Mouse (Mus musculus): ENCODE results near the gene Psmb1. TPM values are rescaled to one million over a fixed set of nuclear protein-coding genes. Genes with fewer than 3 reads are reported as not detected.
"Not testable (repeated sequence)": the region's sequence is repeated elsewhere in the genome, so short reads cannot be mapped to it uniquely, and the experiment has no call there.

Gene Psmb1
- polyA plus RNA-seq (2012; rRNA removed), result 139 and 164 TPM in 2 replicates

DNA sequence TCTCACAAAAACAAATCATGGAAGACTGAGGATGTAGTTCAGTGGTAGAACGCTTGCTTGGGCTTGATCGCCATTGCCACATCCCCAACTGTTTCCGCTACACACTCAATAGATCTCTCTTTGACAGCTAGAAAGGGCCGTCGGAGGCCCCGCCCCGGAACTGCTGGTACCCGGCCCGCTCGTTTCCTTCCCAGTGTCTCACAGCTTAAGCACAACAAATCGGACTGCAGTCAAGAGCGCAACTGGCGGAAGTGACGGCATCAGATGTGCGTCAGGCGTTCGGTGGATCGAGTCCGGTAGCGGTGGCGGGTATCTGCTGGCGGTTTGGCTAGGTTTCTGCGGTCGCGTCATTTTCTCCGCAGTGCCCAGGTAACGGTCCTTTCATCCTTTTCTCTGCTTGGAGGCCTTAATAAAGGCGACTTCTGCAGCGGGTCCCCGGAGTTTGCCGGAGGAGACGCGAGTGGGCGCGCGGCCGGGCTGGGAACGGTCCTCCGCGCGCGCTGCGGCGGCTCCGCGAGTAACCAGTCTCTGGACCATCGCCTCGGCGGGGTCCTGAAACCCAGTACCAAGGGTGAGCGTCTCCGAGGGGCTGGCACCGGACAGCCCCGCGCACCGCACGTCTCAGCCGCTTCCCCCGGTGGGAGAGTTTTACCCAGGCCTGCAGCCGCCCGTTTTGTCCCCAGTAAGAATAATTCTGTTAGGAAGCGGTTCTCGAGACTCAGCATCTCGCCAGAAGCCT lies at the start of gene Psmb1, which contains the start of gene Tbp:
Psmb1 (minus strand) TSS at position 96 of the 739 bp plus-strand sequence.
Tbp (plus strand) TSS at position 233 of the 739 bp plus-strand sequence.
- peaks cover 2% of the 10 kb centered on the region; the same call in 1 of the 2 replicates for H3K4me1 ChIP-seq (replicated peaks; ENCODE audit: control insufficient read depth, insufficient read depth, low read length)
- peaks cover 17% of the 10 kb centered on the region for H3K36me3 ChIP-seq (ENCODE audit: control insufficient read depth, insufficient read depth, low read length)
- peak within 1 kb of the TSS; percentile 73 for H3K27ac ChIP-seq (ENCODE audit: control insufficient read depth, insufficient read depth, low read length)
- WGBS, result under 1% methylated on average over 63 of the region's 63 CpGs
- peak within 1 kb of the TSS; percentile 78 for H3K4me3 ChIP-seq (ENCODE audit: control insufficient read depth, insufficient read depth, low read length)
- TF ChIP-seq POLR2A (IDR thresholded peaks at IDR 0.05; ENCODE audit: control insufficient read depth, extremely low read depth, insufficient read depth, low read length, poor library complexity) (peak; percentile 67; the same call in 1 of the 2 replicates), CTCF (IDR thresholded peaks at IDR 0.05; ENCODE audit: borderline replicate concordance, control insufficient read depth, extremely low read depth, insufficient read depth, low read length, poor library complexity) (no peak; the same call in 1 of the 2 replicates)
- DNase-seq, result peak; percentile 96
- H3K27me3 ChIP-seq (ENCODE audit: control insufficient read depth, insufficient read depth, low read length), result no peaks in the 10 kb centered on the region

- TF ChIP-seq POLR2A (IDR thresholded peaks at IDR 0.05; ENCODE audit: control insufficient read depth, extremely low read depth, insufficient read depth, low read length, poor library complexity) (no peak), CTCF (IDR thresholded peaks at IDR 0.05; ENCODE audit: borderline replicate concordance, control insufficient read depth, extremely low read depth, insufficient read depth, low read length, poor library complexity) (no peak)
- Histone ChIP-seq H3K36me3 (ENCODE audit: control insufficient read depth, insufficient read depth, low read length) (no peaks in the 10 kb centered on the region), H3K4me3 (ENCODE audit: control insufficient read depth, insufficient read depth, low read length) (no peak overlapping the region), H3K27ac (ENCODE audit: control insufficient read depth, insufficient read depth, low read length) (no peak overlapping the region), H3K4me1 (replicated peaks; ENCODE audit: control insufficient read depth, insufficient read depth, low read length) (no peaks in the 10 kb centered on the region), H3K27me3 (ENCODE audit: control insufficient read depth, insufficient read depth, low read length) (no peaks in the 10 kb centered on the region)
- whole genome bisulfite sequencing, result 90% methylated on average over 4 of the region's 4 CpGs
- no peak for DNase-seq
Measured at GRCm38 (mm10) chr17:15546440-15546839, 46.9 kb upstream of the Psmb1 start.

GRCm38 (mm10) chr17:15543868-15544267 lies 44.3 kb upstream of the Psmb1 start:
- 77% methylated on average over 4 of the region's 4 CpGs for WGBS
- H3K36me3 ChIP-seq (ENCODE audit: control insufficient read depth, insufficient read depth, low read length); DNase-seq; H3K4me1 ChIP-seq (replicated peaks; ENCODE audit: control insufficient read depth, insufficient read depth, low read length); H3K4me3 ChIP-seq (ENCODE audit: control insufficient read depth, insufficient read depth, low read length); H3K27ac ChIP-seq (ENCODE audit: control insufficient read depth, insufficient read depth, low read length); H3K27me3 ChIP-seq (ENCODE audit: control insufficient read depth, insufficient read depth, low read length): not testable (repeated sequence)

DNA sequence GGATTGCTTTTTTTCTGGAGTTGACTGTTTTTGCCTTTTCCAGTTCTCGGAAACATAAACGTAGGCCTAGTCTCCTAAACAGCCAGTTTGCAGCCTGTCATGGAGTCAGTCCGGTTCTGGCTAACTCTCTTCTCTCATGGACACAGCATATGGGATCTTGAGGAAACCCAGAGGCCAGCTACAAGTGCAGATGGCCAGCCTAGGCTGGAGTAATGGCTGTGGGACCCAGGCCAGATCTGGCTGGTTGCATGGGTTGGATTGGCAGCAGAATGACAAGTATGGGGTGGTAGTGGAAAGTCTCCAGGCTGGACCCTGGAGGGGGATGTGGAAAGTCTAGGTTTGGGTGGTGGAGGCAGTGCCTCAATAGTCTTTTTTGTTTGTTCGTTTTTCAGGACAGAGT lies 40.8 kb upstream of the Psmb1 start:
- H3K27me3 ChIP-seq (ENCODE audit: control insufficient read depth, insufficient read depth, low read length), result peaks cover 9% of the 10 kb centered on the region
- H3K4me1 ChIP-seq (replicated peaks; ENCODE audit: control insufficient read depth, insufficient read depth, low read length), result no peaks in the 10 kb centered on the region
- no peak for TF ChIP-seq CTCF (IDR thresholded peaks at IDR 0.05; ENCODE audit: borderline replicate concordance, control insufficient read depth, extremely low read depth, insufficient read depth, low read length, poor library complexity)
- WGBS, result 77% methylated on average over 4 of the region's 4 CpGs
- no peak overlapping the region for H3K27ac ChIP-seq (ENCODE audit: control insufficient read depth, insufficient read depth, low read length)
- H3K36me3 ChIP-seq (ENCODE audit: control insufficient read depth, insufficient read depth, low read length), result no peaks in the 10 kb centered on the region
- H3K4me3 ChIP-seq (ENCODE audit: control insufficient read depth, insufficient read depth, low read length), result no peak overlapping the region
- no peak for DNase-seq

DNA sequence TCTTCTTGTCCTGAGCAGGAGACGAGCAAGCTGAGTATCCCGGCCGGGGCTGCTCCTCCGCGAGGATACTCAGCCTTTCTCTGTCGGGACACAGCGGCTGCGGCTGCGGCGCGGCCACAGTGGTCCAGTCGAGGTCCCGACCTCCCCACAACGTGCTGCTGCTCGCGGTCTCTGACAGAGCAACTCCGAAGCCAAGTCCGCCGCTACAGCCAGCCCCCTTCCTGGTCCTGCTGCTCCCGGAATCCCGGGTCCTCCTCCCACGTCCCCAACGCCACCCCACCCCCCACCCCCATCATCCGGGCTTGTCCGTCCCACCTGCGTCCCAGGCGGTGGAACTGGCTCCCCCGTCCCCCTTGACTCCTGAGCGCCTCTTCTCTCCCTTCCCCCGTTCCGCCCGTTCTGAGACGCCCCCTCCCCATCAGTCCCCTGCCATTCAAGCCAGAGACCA lies 36.9 kb upstream of the Psmb1 start:
- no peak for DNase-seq
- Histone ChIP-seq H3K36me3 (ENCODE audit: control insufficient read depth, insufficient read depth, low read length) (no peaks in the 10 kb centered on the region), H3K4me3 (ENCODE audit: control insufficient read depth, insufficient read depth, low read length) (no peak overlapping the region), H3K27ac (ENCODE audit: control insufficient read depth, insufficient read depth, low read length) (no peak overlapping the region), H3K27me3 (ENCODE audit: control insufficient read depth, insufficient read depth, low read length) (peaks cover 9% of the 10 kb centered on the region), H3K4me1 (replicated peaks; ENCODE audit: control insufficient read depth, insufficient read depth, low read length) (no peaks in the 10 kb centered on the region)
- WGBS, result 2% methylated on average over 33 of the region's 33 CpGs
- TF ChIP-seq POLR2A (IDR thresholded peaks at IDR 0.05; ENCODE audit: control insufficient read depth, extremely low read depth, insufficient read depth, low read length, poor library complexity) (no peak), CTCF (IDR thresholded peaks at IDR 0.05; ENCODE audit: borderline replicate concordance, control insufficient read depth, extremely low read depth, insufficient read depth, low read length, poor library complexity) (no peak)

DNA sequence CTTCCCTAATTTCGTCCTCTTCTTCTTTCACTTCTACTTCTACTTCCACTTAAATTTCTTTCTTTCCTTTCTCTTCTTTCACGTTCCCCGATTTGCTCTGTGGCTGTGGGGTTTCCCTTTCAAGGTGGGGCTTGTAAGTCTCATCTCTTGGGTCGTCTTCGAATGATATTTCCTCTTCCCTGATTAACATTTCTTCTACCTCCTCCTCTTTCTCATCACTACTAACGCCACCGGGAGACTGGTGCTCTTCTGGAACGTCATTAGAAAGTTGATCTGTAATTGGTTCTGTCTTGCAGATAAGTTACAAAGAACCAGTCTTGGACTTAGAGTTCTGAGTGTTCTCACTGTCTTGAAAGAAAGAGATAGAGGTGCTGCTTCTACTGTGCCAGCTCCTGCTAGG lies 36.4 kb upstream of the Psmb1 start:
- WGBS, result 5% methylated on average over 8 of the region's 8 CpGs
- TF ChIP-seq CTCF (IDR thresholded peaks at IDR 0.05; ENCODE audit: borderline replicate concordance, control insufficient read depth, extremely low read depth, insufficient read depth, low read length, poor library complexity) (no peak), POLR2A (IDR thresholded peaks at IDR 0.05; ENCODE audit: control insufficient read depth, extremely low read depth, insufficient read depth, low read length, poor library complexity) (no peak)
- no peak overlapping the region for H3K4me3 ChIP-seq (ENCODE audit: control insufficient read depth, insufficient read depth, low read length)
- peaks cover 9% of the 10 kb centered on the region for H3K27me3 ChIP-seq (ENCODE audit: control insufficient read depth, insufficient read depth, low read length)
- no peak for DNase-seq
- no peaks in the 10 kb centered on the region for H3K4me1 ChIP-seq (replicated peaks; ENCODE audit: control insufficient read depth, insufficient read depth, low read length)
- no peaks in the 10 kb centered on the region for H3K36me3 ChIP-seq (ENCODE audit: control insufficient read depth, insufficient read depth, low read length)
- H3K27ac ChIP-seq (ENCODE audit: control insufficient read depth, insufficient read depth, low read length), result no peak overlapping the region
